Comparison of ENCODE assay signal across 16 mouse cellular contexts in the genomic region with DNA sequence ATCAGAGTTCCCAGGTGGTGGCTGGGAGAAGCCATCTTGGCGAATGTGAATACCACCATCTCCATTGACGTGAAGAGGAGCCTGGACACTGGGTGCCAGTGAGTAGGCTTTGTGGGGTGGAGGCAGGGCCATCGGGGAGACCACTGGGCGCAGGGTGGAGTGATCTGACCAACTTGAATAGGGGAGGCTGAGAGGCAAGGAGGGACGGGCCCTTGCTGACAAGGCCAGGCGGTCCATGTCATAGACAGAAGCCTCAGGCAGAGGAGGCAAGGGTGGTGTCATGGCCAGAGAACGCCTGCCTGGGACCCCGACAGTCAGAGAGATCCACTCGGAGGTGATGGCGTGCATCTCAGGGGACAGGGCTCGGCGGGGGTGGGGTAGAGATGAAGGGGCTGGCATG.
"Had no signal": no experiment of that assay in that cellular context is flagged by ENCODE, and none has a peak within 500 bp of the region (broad histone marks: within the 10 kb centered on the region; RNA-seq: fewer than 3 reads in every experiment).

No protein-coding gene starts in this region.

- H3K4me3 ChIP-seq: neural tube, embryonic 12.5 days; neural tube, embryonic 13.5 days; neural tube, embryonic 15.5 days; stomach, embryonic 15.5 days had no signal

- H3K27ac ChIP-seq: neural tube, embryonic 12.5 days; neural tube, embryonic 13.5 days; neural tube, embryonic 15.5 days; stomach, embryonic 15.5 days; stomach, postnatal 0 days had no signal

- H3K9me3 ChIP-seq: neural tube, embryonic 12.5 days; neural tube, embryonic 13.5 days; neural tube, embryonic 15.5 days; stomach, embryonic 15.5 days had no signal

- H3K27me3 ChIP-seq: neural tube, embryonic 12.5 days; neural tube, embryonic 13.5 days; neural tube, embryonic 15.5 days; stomach, embryonic 15.5 days had no signal

- DNase-seq: retina, postnatal 1 day; right cerebral cortex, adult 18-20 months; right cerebral cortex, postnatal 14 days; right cerebral cortex, postnatal 25 days; right cerebral cortex, postnatal 4 days; spleen, adult 18-20 months; thymus, adult 18-20 months; thymus, postnatal 14 days; thymus, postnatal 25 days; thymus, postnatal 36 days; thymus, postnatal 4 days had no signal

- H3K36me3 ChIP-seq: stomach, embryonic 15.5 days had no signal

- H3K4me1 ChIP-seq: neural tube, embryonic 12.5 days; neural tube, embryonic 13.5 days; neural tube, embryonic 15.5 days; stomach, embryonic 15.5 days had no signal
